ENCODE assay signal across 8 mouse cellular contexts in genomic region chr15:86124359-86124758, GRCm38 (mm10).
DNase-seq lines count a peak whose midpoint lies in the region; ATAC-seq and TF ChIP-seq lines count a peak whose summit lies in the region.

No protein-coding gene starts in this region.

- peak; percentile 86 for TF ChIP-seq CTCF in liver, embryonic 14.5 days (IDR thresholded peaks at IDR 0.05; ENCODE audit: low read depth)

- TF ChIP-seq EP300 in liver, embryonic 14.5 days (IDR thresholded peaks at IDR 0.05; ENCODE audit: low read depth) = no peak

- no peak overlapping the region for H3K4me3 ChIP-seq in liver, embryonic 14.5 days (ENCODE audit: insufficient read depth in 1 of 2, low read depth in 2 of 2, low read length in 2 of 2)

- peak; percentile 52; the same call in 1 of the 2 replicates for ATAC-seq in liver, embryonic 14.5 days (ENCODE audit: insufficient read depth)

- WGBS in liver, embryonic 14.5 days (ENCODE audit: insufficient replicate concordance) = 53% methylated on average over 1 of the region's 1 CpGs

- DNase-seq in CD4-positive helper T cell, adult 2 months (ENCODE audit: low read depth, low spot score) = peak; percentile 76
- peak; percentile 67 for DNase-seq in ZHBTc4 (ENCODE audit: low read depth, low spot score)
- peak; percentile 47 to 78 for DNase-seq in cerebellum, postnatal 4 days (ENCODE audit: low spot score in 2 of 2)
- DNase-seq in gastrocnemius, postnatal 10 days = peak; percentile 82
- peak; percentile 88 for DNase-seq in kidney, postnatal 10 days
- DNase-seq in liver, embryonic 14.5 days (ENCODE audit: low read depth in 3 of 3, low spot score in 3 of 3) = peak in 2 of 3 experiments; percentile 47 to 61
- peak; percentile 43 for DNase-seq in ovary, adult 18-20 months (ENCODE audit: low spot score)
- peak; percentile 91 for DNase-seq in thymus, postnatal 4 days

- H3K9me3 ChIP-seq in liver, embryonic 14.5 days (ENCODE audit: control insufficient read depth, low read length) = no peaks in the 10 kb centered on the region

- H3K4me1 ChIP-seq in liver, embryonic 14.5 days (replicated peaks; ENCODE audit: control insufficient read depth in 2 of 2, insufficient read depth in 2 of 2, low read length in 1 of 2) = peaks cover 5 to 6% of the 10 kb centered on the region in 2 experiments; a peak in 3 of 4 replicates

- H3K27me3 ChIP-seq in liver, embryonic 14.5 days (ENCODE audit: control insufficient read depth, insufficient read depth, low read length) = no peaks in the 10 kb centered on the region

- H3K36me3 ChIP-seq in liver, embryonic 14.5 days (replicated peaks; ENCODE audit: control insufficient read depth, insufficient read depth, low read depth) = peaks cover 6% of the 10 kb centered on the region; the same call in 1 of the 2 replicates

- no peak overlapping the region for H3K9ac ChIP-seq in liver, embryonic 14.5 days (replicated peaks)

- H3K4me2 ChIP-seq in liver, embryonic 14.5 days (ENCODE audit: low read depth) = no peak overlapping the region

- H3K27ac ChIP-seq in liver, embryonic 14.5 days = no peak overlapping the region
